Mouse (Mus musculus): ENCODE results near the gene Kank4. TPM values are rescaled to one million over a fixed set of nuclear protein-coding genes. Genes with fewer than 3 reads are reported as not detected.

Kank4 gene
- total and polyA plus RNA-seq, 3 experiments = not detected

DNA sequence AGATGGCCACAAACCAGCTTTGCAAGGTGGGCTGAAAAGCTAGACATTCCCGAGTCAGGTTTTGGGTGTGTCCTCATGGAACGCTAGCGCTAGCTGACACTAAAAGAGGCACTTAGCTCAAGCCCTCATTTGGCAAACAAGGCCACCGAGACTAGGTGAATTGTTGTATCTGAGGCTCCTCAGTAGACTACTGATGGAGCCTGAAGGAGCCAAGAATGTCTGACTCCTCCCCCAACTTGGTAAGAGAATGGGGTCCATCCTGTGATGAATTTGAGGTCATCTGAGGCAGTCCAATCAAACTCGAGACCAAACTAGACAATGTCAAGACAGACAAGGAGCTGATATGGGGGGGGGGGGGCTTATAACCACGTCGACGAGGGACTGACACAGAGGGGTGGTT is 31.5 kb downstream of the Kank4 start:
- TF ChIP-seq MYB (IDR thresholded peaks at IDR 0.05; ENCODE audit: low read depth, low read length) (no peak), E2F4 (IDR thresholded peaks at IDR 0.05; ENCODE audit: borderline replicate concordance, low read depth, low read length) (no peak), SIN3A (IDR thresholded peaks at IDR 0.05; ENCODE audit: low read length) (no peak), GABPA (IDR thresholded peaks at IDR 0.05; ENCODE audit: low read depth, low read length) (no peak), MAFK (IDR thresholded peaks at IDR 0.05; ENCODE audit: borderline replicate concordance, low read depth, low read length) (no peak), MAZ (IDR thresholded peaks at IDR 0.05; ENCODE audit: low read depth, low read length) (no peak), POLR2AphosphoS5 (IDR thresholded peaks at IDR 0.05; ENCODE audit: borderline replicate concordance, low read depth, low read length) (no peak), MEF2A (IDR thresholded peaks at IDR 0.05; ENCODE audit: extremely low read depth, insufficient replicate concordance, low read depth, low read length, poor library complexity, severe bottlenecking) (no peak), RCOR1 (IDR thresholded peaks at IDR 0.05; ENCODE audit: low read depth, low read length) (no peak), CHD2 (IDR thresholded peaks at IDR 0.05; ENCODE audit: low read length) (no peak), NRF1 (IDR thresholded peaks at IDR 0.05; ENCODE audit: insufficient read depth, low read depth, low read length, poor library complexity, severe bottlenecking) (no peak), ZMIZ1 (IDR thresholded peaks at IDR 0.05; ENCODE audit: low read depth, low read length) (no peak), NELFE (IDR thresholded peaks at IDR 0.05; ENCODE audit: low read depth, low read length) (no peak)
- no peak for DNase-seq (ENCODE audit: low read depth, low spot score)
- no peaks in the 10 kb centered on the region for H3K27me3 ChIP-seq (ENCODE audit: control insufficient read depth in 1 of 2, insufficient read depth in 2 of 2, low read length in 2 of 2)
- no peak overlapping the region for H3K9ac ChIP-seq (ENCODE audit: control insufficient read depth, low read depth, low read length, poor library complexity, severe bottlenecking)
- H3K9me3 ChIP-seq (replicated peaks; ENCODE audit: insufficient read depth, low read length) = no peaks in the 10 kb centered on the region
- no peaks in the 10 kb centered on the region for H3K36me3 ChIP-seq (ENCODE audit: control insufficient read depth in 1 of 2, insufficient read depth in 2 of 2, low read length in 2 of 2)
- no peaks in the 10 kb centered on the region for H3K79me2 ChIP-seq (ENCODE audit: control insufficient read depth, insufficient read depth, low read length, poor library complexity)
- no peak overlapping the region for H3K4me3 ChIP-seq (ENCODE audit: control insufficient read depth in 1 of 2, insufficient read depth in 1 of 2, low read depth in 2 of 2, low read length in 2 of 2)
- H3K4me1 ChIP-seq (ENCODE audit: control insufficient read depth in 1 of 2, insufficient read depth in 2 of 2, low read length in 2 of 2) = no peaks in the 10 kb centered on the region
- no peak overlapping the region for H3K27ac ChIP-seq (ENCODE audit: control insufficient read depth, low read depth, low read length)

DNA sequence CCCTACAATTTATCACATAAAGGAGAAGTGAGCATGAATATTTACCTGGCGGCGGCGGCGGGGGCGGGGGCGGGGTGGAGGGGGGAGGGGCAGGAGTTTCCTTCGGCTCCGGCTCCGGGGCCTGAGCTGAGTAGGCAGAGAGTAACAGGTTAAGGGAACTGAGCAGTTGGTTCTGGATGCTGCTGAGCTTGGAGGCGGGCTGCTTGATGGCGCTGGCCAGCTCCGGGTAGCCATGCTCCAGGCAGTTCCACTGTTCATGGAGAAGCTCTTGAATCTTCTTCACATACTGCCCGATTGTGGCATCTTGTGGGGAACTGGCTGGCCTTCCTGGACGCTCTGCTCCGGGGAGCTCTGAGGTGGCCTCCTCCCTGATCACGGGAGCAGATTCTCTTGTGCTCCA is 39.1 kb downstream of the Kank4 start:
- Histone ChIP-seq H3K36me3 (ENCODE audit: control insufficient read depth in 1 of 2, insufficient read depth in 2 of 2, low read length in 2 of 2) (no peaks in the 10 kb centered on the region), H3K4me1 (ENCODE audit: control insufficient read depth in 1 of 2, insufficient read depth in 2 of 2, low read length in 2 of 2) (no peaks in the 10 kb centered on the region), H3K79me2 (ENCODE audit: control insufficient read depth, insufficient read depth, low read length, poor library complexity) (no peaks in the 10 kb centered on the region), H3K27me3 (ENCODE audit: control insufficient read depth in 1 of 2, insufficient read depth in 2 of 2, low read length in 2 of 2) (no peaks in the 10 kb centered on the region), H3K9ac (ENCODE audit: control insufficient read depth, low read depth, low read length, poor library complexity, severe bottlenecking) (no peak overlapping the region), H3K4me3 (ENCODE audit: control insufficient read depth in 1 of 2, insufficient read depth in 1 of 2, low read depth in 2 of 2, low read length in 2 of 2) (no peak overlapping the region), H3K9me3 (replicated peaks; ENCODE audit: insufficient read depth, low read length) (no peaks in the 10 kb centered on the region), H3K27ac (ENCODE audit: control insufficient read depth, low read depth, low read length) (no peak overlapping the region)
- no peak for DNase-seq (ENCODE audit: low read depth, low spot score)
- TF ChIP-seq MXI1 (IDR thresholded peaks at IDR 0.05; ENCODE audit: low read depth, low read length) = no peak
- no peak for TF ChIP-seq NRF1 (IDR thresholded peaks at IDR 0.05; ENCODE audit: insufficient read depth, low read depth, low read length, poor library complexity, severe bottlenecking)
- TF ChIP-seq E2F4 (IDR thresholded peaks at IDR 0.05; ENCODE audit: borderline replicate concordance, low read depth, low read length) = no peak
- no peak for TF ChIP-seq GATA1 (IDR thresholded peaks at IDR 0.05; ENCODE audit: low read depth, low read length)

DNA sequence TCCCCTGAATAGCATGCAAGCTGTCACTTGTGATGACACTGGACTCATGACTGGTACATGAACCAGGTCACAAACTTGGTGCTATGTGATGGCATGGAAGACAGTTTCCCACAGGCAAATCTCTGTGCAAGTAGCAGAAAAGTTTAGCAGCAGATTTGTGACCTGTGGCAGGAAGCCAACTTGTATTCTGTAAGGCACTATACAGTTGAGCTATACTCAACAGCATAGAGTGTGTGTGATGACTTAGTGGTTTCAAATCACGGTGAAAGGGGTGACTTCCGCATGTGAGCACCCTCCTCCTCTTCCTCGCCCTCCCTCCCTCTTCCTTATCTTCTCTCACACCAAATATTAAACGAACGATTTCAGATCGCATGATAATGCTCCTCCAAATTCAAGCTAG is 39.9 kb downstream of the Kank4 start:
- no peak for TF ChIP-seq CHD2 (IDR thresholded peaks at IDR 0.05; ENCODE audit: low read length)
- no peaks in the 10 kb centered on the region for H3K36me3 ChIP-seq (ENCODE audit: control insufficient read depth in 1 of 2, insufficient read depth in 2 of 2, low read length in 2 of 2)
- no peaks in the 10 kb centered on the region for H3K79me2 ChIP-seq (ENCODE audit: control insufficient read depth, insufficient read depth, low read length, poor library complexity)
- H3K4me3 ChIP-seq (ENCODE audit: control insufficient read depth in 1 of 2, insufficient read depth in 1 of 2, low read depth in 2 of 2, low read length in 2 of 2) = no peak overlapping the region
- H3K9me3 ChIP-seq (replicated peaks; ENCODE audit: insufficient read depth, low read length) = no peaks in the 10 kb centered on the region
- H3K27me3 ChIP-seq (ENCODE audit: control insufficient read depth in 1 of 2, insufficient read depth in 2 of 2, low read length in 2 of 2) = no peaks in the 10 kb centered on the region
- no peak for DNase-seq (ENCODE audit: low read depth, low spot score)
- no peak overlapping the region for H3K9ac ChIP-seq (ENCODE audit: control insufficient read depth, low read depth, low read length, poor library complexity, severe bottlenecking)
- H3K4me1 ChIP-seq (ENCODE audit: control insufficient read depth in 1 of 2, insufficient read depth in 2 of 2, low read length in 2 of 2) = no peaks in the 10 kb centered on the region
- H3K27ac ChIP-seq (ENCODE audit: control insufficient read depth, low read depth, low read length) = no peak overlapping the region
